Mouse (Mus musculus): Measurements from ENCODE around the gene L1cam.

DNA sequence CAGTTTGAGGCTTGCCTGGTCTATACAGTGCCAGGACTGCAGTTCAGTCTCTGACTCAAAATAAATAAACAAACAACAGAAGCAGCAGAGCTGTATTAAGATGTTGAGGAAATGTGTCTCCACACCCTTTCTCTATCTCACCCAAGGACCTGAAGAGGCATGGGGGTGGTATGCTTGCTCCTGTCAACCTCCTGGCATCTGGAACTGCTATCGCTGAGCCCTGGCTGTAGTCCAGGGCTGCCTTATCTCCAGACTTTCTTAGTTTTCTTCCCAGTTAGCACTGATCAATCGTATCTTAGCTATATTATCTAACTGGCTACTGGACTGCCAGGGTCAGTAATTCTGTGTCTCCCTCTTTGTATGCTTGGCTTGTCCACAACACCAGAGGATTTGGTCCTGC, 46.0 kb upstream of the L1cam start:
- TF ChIP-seq POLR2A (IDR thresholded peaks at IDR 0.05; ENCODE audit: borderline replicate concordance, extremely low read depth, low read depth, low read length): no peak
- no peak for TF ChIP-seq CTCF (IDR thresholded peaks at IDR 0.05; ENCODE audit: insufficient read depth, low read length)

All from lung, adult 2 months (tissue).